Mouse (Mus musculus): Measurements from ENCODE around the gene Eral1.
A peak's percentile ranks its signal among the peaks of the same experiment; 100 is the strongest.

Eral1 gene

DNA sequence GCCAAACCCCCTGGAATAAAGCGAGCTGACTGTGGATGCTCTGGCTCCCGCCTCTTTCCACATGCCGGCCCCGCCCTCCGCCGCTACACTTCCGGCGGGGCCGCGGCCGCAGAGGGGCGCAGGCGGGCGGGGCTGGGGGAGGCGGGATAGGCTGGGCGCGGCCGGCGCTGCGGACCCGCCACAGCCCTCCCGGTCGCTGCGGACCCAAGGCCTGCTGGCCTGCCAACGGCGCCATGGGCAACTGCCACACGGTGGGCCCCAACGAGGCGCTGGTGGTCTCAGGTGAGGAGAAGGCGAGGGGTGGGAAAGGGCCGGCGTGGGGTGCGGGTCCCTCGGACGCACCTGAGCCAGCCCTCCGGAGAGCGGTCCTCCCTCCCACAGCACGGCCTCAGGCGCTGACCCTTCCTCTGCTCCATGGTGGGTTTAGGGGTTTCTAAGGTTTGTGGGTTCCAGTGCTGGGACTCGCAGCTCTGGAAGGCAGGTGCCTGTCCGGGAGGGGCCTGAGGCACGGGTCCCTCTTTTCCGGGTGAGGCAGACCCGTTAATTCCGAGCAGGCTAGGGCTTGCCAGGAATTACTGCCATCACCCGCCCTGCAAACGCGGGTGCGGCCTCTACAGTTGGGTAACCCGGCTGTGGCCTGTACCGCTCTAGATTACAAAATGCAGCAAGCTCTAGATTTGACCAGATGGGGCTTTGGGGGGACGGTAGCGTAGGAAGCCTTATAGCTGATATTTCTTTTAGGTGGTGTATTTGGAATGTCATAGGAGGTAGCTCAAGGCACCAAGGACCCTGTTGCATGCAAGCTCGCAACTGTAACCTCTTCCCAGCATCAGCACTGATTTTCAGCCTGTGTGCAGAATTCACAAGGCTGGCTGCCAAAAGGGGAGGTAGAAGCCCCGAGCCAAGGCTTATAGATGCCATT lies 42.1 kb downstream of the Eral1 start, which contains the start of gene Flot2:
Gene Flot2 (plus strand): TSS at position 101 of the 922 bp plus-strand sequence.
- DNase-seq (ENCODE audit: low read depth, low spot score), result peak; percentile 49

GRCm38 (mm10) chr11:78036791-78037190 lies 43.4 kb downstream of the Eral1 start:
- no peak for DNase-seq (ENCODE audit: low read depth, low spot score)

DNA sequence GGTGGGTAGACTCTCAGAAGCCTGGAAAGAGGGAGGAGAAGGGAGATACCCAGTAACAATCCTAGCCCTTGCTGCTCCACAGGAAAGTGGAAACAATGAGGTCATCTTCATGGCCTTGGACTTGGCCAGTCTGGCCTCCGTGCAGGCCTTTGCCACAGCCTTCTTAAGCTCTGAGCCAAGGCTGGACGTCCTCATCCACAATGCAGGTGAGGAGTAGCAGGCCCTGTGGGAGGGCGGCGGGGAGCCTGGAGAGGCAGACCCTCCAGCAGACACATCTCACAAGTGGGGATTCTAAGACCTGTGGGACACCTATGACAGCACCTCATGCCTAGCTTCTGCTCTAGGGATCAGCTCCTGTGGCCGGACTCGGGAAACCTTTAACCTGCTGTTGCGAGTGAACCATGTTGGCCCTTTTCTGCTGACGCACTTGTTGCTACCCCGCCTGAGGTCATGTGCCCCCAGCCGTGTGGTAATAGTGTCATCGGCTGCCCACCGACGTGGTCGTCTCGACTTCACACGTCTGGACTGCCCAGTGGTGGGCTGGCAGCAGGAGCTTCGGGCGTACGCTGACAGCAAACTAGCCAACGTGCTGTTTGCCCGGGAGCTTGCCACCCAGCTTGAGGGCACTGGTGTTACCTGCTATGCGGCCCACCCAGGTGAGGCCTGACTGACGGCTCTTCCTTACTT lies 46.1 kb downstream of the Eral1 start:
- no peak for DNase-seq (ENCODE audit: low read depth, low spot score)

DNA sequence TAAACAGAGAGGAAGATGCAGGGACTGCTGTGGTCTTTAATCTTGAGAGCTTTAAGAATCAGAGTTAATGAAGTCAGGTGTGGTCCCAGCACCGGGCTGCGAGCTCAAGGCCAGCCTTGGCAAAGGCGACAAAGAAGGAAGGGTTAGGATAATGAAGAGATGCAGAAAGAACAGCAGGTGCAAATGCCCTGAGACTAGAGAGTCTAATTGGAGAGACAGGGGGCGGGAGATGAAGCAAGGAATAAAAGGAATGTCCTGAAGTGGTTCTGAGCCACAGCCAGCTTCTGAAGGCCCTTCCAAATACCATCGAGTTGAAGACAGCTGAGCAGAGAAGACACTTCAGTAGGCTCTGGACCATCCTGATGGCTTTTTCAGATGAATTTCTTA lies 47.4 kb downstream of the Eral1 start:
- no peak for DNase-seq (ENCODE audit: low read depth, low spot score)

DNA sequence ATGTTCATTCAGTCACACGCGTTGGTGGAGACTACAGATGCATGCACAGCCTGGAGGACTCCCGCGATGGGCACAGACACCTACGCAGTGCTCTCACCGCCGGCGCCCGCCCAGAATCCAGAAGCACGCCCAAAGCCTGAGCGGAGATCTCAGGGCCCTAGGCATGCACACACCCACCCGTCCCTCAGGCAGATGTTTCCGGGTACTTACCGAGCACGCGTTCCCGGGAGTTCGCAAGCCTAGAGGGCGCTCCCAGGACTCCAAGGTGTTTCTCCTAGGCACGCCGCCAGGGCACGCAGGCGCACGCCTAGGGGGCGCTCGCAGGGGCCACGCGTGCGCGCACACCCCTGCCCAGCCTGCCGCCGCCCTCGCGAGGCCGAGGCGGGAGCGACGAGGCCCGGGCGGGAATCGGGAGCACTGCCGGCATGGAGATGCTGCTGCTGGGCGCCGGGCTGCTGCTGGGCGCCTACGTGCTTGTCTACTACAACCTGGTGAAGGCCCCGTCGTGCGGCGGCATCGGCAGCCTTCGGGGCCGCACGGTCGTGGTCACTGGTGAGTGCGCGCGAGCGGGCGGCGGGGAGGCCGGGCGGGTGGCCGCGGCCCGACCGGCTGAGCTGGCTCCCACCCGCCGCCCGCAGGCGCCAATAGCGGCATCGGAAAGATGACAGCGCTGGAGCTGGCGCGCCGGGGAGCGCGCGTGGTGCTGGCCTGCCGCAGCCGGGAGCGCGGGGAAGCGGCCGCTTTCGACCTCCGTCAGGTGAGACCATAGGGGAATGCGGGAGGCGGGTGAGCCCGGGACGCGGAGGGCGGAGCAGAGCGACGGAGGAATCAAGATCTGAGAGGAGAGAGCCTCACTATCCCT lies 48.0 kb downstream of the Eral1 start, which contains the start of gene Dhrs13:
Gene Dhrs13 (plus strand): TSS at position 334 of the 862 bp plus-strand sequence.
- peak; percentile 93 for DNase-seq (ENCODE audit: low read depth, low spot score)

- DNase-seq (ENCODE audit: low read depth, low spot score), result no peak
Observed at GRCm38 (mm10) chr11:78031389-78031788, 48.8 kb downstream of the Eral1 start.

DNA sequence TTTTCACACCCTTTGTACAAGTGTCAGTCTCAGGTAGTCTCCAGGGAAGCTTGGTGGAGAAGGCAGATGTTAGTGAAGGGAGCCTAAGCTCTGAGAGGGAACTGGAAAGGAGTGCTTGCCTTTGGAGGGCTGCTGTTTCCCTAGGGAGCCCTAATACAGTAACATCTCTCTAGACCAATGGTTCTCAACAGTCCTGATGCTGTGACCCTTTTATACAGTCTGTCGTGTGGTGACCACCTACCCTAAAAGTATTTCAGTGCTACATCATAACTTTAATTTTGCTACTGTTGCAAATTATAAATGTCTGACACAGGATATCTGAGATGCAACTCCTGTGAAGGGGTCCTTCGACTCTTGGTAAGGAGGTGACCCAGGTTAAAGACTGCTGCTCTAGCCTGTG lies 49.6 kb downstream of the Eral1 start:
- DNase-seq (ENCODE audit: low read depth, low spot score), result no peak

DNA sequence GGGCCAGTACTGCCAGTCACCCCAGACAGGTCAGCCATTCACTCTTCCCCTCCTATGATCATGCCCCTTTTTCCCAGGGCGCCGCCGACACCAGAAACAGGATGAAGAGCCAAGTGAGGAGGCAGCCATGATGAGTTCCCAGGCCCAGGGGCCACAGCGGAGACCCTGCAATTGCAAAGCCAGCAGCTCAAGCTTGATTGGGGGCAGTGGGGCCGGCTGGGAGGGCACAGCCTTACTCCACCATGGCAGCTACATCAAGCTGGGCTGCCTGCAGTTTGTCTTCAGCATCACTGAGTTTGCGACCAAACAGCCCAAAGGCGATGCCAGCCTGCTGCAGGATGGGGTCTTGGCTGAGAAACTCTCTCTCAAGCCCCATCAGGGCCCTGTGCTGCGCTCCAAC lies 50.9 kb downstream of the Eral1 start:
- no peak for DNase-seq (ENCODE audit: low read depth, low spot score)

- DNase-seq (ENCODE audit: low read depth, low spot score), result peak; percentile 28
Observed at GRCm38 (mm10) chr11:78023607-78024006, 56.6 kb downstream of the Eral1 start.
